Mouse (Mus musculus) left cerebral cortex, adult 9 months (tissue): ENCODE results near the gene Galnt15.
"Not testable (repeated sequence)": the region's sequence is repeated elsewhere in the genome, so short reads cannot be mapped to it uniquely, and the experiment has no call there.

ENCODE experiments used
- DNase-seq, 2 experiments: peaks; one replicate each; pipeline ENCODE4 v3.0.0; 2022; ENCODE audit warnings: low spot score in 2 of 2

Gene Galnt15

DNA sequence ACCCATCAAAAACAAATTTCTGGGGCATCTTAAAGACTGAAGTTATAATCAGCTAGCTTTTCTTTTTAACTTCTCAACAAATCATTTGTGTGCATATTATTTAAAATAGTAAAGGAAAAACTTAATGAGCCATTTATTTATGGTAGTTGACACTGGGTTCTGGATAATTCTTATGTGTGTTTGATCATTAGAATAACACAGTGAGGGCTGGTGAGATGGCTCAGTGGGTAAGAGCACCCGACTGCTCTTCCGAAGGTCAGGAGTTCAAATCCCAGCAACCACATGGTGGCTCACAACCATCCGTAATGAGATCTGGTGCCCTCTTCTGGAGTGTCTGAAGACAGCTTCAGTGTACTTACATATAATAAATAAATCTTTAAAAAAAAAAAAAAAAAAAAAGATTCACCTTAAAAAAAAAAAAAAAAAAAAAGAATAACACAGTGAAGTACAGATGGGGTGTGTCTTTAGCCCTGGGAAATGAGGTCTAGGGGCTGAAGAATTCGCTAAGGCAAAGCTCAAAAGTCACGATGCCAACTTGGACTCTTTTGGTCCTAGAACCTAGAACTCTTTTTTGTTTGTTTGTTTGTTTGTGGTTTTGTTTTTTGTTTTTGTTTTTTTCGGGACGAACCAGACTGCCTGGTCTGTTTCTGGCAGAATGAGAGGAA, 58.9 kb downstream of the Galnt15 start:
- not testable (repeated sequence) for DNase-seq

DNA sequence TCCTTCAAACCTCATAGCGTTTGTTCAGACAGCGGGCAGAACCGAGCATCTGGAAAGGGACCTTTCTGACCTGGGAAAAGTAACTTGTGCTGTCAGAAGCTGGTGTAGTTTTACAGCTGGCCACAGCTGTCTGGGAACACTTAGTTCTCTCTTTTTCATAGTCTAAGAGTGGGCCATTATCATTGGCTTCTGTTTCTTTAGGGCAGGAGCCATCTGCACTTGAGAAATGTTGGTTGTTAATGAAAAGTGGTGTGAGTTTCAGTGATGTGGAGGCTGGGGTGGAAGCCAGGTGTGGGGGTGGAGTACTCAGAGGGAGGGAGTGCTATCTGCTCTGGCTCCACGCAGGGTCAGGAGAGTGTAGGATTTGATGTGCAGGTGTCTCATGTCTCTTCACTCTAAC, 62.3 kb downstream of the Galnt15 start:
- no peak for DNase-seq

DNA sequence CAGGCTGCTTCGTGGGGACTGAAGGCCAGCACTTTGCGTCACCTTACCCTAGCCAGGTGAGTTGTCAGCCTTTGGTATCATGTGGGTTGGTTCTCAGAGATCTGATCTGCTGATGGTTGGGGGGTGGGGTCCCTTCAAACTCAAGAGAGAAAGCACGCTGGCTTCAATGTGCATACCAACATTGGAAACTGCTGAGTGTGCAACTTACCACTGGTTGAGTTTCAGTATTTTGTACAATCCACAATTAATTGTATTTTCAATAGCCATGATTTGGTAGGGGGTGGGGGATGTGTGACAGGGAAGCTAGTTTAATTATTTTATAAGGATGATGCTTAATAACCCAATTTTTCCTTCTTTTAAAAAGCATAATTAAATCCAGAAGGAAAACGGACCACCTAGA, 62.9 kb downstream of the Galnt15 start:
- no peak for DNase-seq

DNA sequence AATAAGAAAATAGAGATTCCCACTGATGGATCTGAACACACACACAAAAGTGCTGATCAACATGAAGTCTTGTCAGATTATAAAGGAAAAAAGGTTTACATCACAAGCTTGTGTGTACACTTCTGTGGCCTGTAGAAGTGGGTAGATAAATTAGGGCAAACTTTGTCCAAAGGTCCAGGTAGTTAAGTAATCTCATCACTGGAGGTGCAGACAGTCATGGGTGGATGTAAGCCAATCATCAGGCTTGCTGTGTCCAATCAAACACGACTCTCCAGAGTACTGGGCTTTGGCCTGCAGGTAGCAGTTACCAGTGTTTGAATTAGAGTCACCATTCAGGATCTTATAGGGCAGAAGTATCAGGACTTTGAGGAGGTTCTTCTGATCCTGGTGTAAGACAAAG, 64.2 kb downstream of the Galnt15 start:
- DNase-seq, result no peak

DNA sequence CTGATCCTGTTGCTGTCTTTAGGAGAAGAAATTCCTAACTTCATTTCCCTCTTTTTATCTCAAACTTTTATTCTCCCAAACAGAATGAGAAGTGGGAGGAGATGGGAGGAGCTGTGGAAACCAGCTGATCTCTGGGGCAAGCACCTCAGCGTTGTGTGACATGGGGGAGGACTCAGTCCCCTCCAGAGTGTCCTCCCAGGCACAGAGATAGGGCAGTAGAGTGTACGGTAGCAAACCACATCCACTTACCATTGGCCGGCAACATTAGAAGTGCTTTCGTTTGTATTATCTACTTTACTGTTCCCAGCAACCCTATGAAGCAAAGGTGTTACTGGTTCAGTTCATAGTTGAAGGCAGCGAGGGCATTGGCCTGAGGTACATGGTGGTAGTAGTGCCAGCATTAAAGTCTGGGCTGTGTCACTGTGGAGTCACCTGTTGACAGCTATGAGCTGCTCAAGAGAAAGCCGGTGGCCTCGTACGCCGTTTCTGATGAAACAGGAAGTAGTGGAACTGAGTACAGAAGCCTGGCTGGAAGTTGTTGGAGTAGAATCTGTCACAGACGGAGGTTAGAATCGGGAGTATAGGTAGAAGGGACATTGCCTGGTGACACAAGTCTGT, 64.8 kb downstream of the Galnt15 start:
- DNase-seq, result no peak

DNA sequence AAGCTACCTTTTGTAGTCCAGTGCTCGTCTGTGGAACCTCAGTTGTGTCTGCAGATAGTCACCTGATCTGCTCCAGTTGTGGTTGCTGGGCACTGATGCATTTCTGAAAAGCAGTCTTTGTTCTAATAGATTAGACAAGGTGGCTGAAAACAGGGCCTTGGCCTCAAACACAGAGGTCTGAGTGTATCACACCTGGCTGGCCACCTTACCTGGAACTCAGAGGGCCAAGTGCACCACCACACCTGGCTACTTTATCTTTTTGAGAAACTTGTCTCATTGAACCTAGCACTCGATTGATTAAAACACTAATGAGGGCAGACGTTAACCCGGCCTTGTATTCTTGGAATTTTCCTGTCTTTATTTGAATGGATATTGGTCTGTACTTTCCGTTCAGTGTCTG, 66.9 kb downstream of the Galnt15 start:
- no peak for DNase-seq

DNA sequence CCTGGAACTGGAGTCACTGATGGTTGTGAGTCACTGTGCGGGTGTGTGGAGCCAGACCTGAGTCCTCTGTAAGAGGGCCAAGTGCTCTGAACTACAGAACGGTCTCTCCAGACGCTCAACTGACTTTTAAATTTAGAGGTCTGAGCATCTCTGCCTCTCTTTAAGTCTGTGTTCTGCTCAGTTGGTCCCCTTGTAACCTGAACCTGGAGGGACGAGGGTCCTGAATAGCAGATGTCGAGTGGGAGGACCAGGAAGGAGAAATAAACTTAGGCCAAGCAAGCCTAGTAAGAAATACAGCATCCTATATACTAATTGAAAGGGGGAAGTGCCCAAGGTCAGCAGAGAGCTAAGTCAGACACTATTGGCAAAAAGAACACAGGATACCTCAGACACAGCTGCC, 68.0 kb downstream of the Galnt15 start:
- DNase-seq, result no peak

DNA sequence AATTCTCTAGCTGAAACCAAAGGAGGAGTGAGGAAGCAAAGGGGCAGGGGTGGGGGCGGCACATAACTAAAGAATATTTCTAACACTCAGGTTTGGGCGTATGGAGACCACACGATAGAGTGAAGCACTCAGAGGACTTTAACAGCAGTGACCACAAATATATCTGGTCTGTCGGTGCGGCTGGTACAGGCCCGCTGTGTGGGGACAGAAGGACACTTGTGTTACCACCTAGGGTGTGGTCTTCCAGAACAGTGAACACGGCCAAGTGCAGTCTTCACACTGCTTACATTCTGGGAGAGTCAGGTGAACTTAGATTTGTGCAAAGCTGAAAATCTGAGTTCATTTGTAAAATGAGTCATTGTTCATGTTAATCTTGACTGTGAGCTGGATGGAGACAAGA, 68.9 kb downstream of the Galnt15 start:
- DNase-seq, result no peak

DNA sequence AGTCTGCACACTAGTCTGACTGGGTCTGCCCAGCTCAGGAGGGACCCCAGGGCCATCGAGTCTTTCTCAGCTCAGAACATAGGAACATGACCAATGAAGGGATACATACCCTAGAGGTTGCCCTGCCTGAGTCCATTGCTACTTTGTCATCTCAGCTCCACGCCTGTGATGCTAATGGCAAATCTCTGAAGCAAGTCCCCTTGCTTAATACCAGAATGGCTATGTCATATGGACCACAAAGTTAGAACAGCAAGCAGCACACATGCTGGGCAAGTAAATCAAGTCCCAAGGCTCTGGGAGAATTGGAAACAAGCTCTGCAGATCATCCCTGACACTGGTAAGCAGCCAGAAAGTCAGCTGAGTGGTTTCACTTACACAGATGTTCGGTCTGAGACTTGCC, 70.2 kb downstream of the Galnt15 start:
- DNase-seq, result no peak

DNA sequence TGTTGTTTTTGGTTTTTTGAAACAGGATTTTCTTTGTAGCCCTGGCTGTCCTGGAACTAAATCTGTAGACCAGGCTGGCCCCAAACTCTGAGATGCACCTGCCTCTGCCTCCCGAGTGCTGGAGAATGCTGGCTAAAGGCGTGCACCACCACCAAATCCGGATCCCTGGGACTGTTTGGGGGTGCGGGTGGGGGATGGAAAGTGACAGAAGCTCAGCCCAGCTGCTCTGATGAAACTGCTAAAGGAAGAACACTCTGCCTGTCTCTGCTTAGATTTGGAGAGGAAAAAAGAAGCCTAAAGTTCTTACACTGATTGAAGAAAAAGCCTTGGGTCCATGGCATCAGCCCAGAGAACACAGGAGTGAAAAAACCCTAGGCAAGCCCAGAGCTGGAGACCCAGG, 74.8 kb downstream of the Galnt15 start:
- no peak for DNase-seq

DNA sequence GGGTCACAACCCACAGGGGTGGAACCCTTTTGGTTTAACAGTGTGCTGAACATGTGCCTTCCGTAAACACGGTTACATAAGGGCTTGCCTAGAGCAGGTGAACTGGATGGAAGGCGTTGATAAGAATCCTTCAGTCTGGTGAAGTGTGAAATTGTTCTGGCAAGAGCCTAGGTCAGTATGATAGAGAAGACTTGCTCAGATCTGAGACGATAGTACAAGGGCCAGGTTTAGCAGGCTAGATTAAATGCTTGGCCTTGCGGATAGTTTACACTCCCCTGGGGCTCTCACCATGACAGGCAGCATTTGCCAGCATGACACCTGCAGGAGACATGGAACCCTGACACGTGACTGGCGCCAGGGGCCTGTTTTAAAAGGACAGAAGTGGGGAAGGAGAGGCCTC, 76.9 kb downstream of the Galnt15 start:
- DNase-seq, result no peak

DNA sequence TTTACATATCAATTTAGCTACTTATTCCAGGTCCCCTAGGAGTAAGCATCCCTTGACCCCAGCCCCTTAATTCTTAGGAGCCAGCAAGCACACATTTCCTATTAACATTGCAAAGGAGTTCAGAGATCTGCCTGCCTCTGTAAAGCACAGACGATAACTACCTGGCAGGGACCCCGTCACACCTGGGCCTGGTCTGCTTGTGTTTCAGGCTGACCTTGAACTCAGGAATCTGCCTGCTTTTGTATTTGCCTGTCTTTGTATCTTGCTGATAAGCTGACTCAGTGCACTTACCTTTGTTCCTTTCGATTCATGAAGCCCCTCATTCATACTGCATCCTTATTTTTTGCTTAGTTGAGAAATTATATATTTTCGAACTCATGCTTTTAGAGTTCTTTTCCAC, 78.1 kb downstream of the Galnt15 start:
- DNase-seq, result no peak
